In the genomic region with DNA sequence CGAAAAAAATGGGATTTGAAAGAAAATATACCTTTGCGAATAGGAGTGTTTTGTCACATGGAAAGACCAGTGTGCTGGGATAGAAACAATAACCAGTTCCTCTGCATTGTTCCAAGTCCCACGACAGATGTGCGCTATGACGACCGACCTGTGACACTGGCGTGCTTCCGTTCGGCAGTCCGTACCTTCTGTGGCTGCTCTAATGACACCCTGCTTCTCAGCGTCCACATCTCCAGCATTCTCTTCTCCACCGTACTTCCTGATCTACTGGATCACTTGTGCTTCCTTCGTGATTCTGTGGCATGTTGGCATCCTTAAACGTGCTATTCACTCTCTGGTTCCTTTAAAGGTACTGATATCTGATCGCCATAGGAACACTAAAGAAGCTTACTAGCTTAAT, we compare ENCODE assay signal across 19 mouse cellular contexts.
DNase-seq lines count a peak whose midpoint lies in the region; ATAC-seq lines count a peak whose summit lies in the region.
"Had no signal": no experiment of that assay in that cellular context is flagged by ENCODE, and none has a peak within 500 bp of the region (broad histone marks: within the 10 kb centered on the region; RNA-seq: fewer than 3 reads in every experiment).

No protein-coding gene starts in this region.

- H3K27ac ChIP-seq in midbrain, embryonic 11.5 days (ENCODE audit: low read depth, low read length): no peak overlapping the region
- no peak overlapping the region for H3K27ac ChIP-seq in midbrain, embryonic 16.5 days (ENCODE audit: low read length)

- no peaks in the 10 kb centered on the region for H3K36me3 ChIP-seq in midbrain, embryonic 11.5 days (ENCODE audit: control insufficient read depth, insufficient read depth, low read length)
- no peaks in the 10 kb centered on the region for H3K36me3 ChIP-seq in midbrain, embryonic 16.5 days (ENCODE audit: control insufficient read depth, insufficient read depth, low read length)
- H3K36me3 ChIP-seq: G1E had no signal

- H3K4me1 ChIP-seq in midbrain, embryonic 11.5 days (ENCODE audit: control insufficient read depth, insufficient read depth, low read length): no peaks in the 10 kb centered on the region
- H3K4me1 ChIP-seq in midbrain, embryonic 16.5 days (ENCODE audit: control insufficient read depth, insufficient read depth, low read length): no peaks in the 10 kb centered on the region; the same call in 1 of the 2 replicates

- ATAC-seq in midbrain, embryonic 11.5 days (ENCODE audit: low FRiP score): no peak
- ATAC-seq in midbrain, embryonic 16.5 days: no peak
- ATAC-seq: activated CD4-positive, CD25-positive, alpha-beta regulatory T cell, adult 4 months; CD4-positive, CD25-positive, alpha-beta regulatory T cell, adult 4 months; Patski had no signal

- H3K9me3 ChIP-seq in midbrain, embryonic 11.5 days (ENCODE audit: control insufficient read depth, low read length): no peaks in the 10 kb centered on the region
- H3K9me3 ChIP-seq in midbrain, embryonic 16.5 days (replicated peaks; ENCODE audit: control insufficient read depth, low read length, poor library complexity, severe bottlenecking): no peaks in the 10 kb centered on the region

- DNase-seq in heart, adult 11 months: peak; percentile 55
- DNase-seq in heart, postnatal 10 days: no peak
- peak; percentile 78 for DNase-seq in midbrain, embryonic 11.5 days (ENCODE audit: low spot score, missing footprints)
- DNase-seq: adrenal gland, adult 2 months; adrenal gland, adult 8-10 months; adrenal gland, postnatal 10 days; adrenal gland, postnatal 14 days; adrenal gland, postnatal 25 days; adrenal gland, postnatal 36 days; B cell, adult 2 months; cerebellum, adult 11 months; cerebellum, adult 11-12 months; cerebellum, adult 18-20 months had no signal

- no peaks in the 10 kb centered on the region for H3K27me3 ChIP-seq in midbrain, embryonic 11.5 days (ENCODE audit: control insufficient read depth, insufficient read depth, low read length)
- no peaks in the 10 kb centered on the region for H3K27me3 ChIP-seq in midbrain, embryonic 16.5 days (ENCODE audit: control insufficient read depth, insufficient read depth, low read depth, low read length)
- H3K27me3 ChIP-seq: CH12.LX, Patski had no signal

- H3K4me3 ChIP-seq in midbrain, embryonic 11.5 days (ENCODE audit: low read depth, low read length): no peak overlapping the region
- H3K4me3 ChIP-seq in midbrain, embryonic 16.5 days (ENCODE audit: low read depth, low read length): no peak overlapping the region

- no peak overlapping the region for H3K4me2 ChIP-seq in midbrain, embryonic 11.5 days
- H3K4me2 ChIP-seq in midbrain, embryonic 16.5 days (ENCODE audit: low read length): no peak overlapping the region

- no peak overlapping the region for H3K9ac ChIP-seq in midbrain, embryonic 11.5 days (ENCODE audit: low read length)
- H3K9ac ChIP-seq in midbrain, embryonic 16.5 days (ENCODE audit: low read depth, low read length): no peak overlapping the region

- intact Hi-C loops in heart, postnatal 10 days (cut with DNase I): no loop called here

- WGBS in midbrain, embryonic 11.5 days: 83% methylated on average over 15 of the region's 15 CpGs
- 65% methylated on average over 15 of the region's 15 CpGs for WGBS in midbrain, embryonic 16.5 days

Comparison
In these comparisons a context has a peak if more than half of its experiments do, and no peak if none do; other contexts are left out.
1. DNase-seq: peak in heart, adult 11 months (single experiment) and midbrain, embryonic 11.5 days (single experiment); none in heart, postnatal 10 days (0 of 2).